Mouse (Mus musculus) embryo, embryonic 10 days (tissue): ENCODE measurements around the gene Abcb7.
"Not testable (repeated sequence)": the region's sequence is repeated elsewhere in the genome, so short reads cannot be mapped to it uniquely, and the experiment has no call there.

Experiments used
- DNase-seq: peaks from one replicate; pipeline ENCODE4 v3.0.0-alpha.2; 2015; ENCODE audit warnings: low spot score

Gene Abcb7

GRCm38 (mm10) chrX:104413183-104413983 is at the start of gene Abcb7:
Abcb7 (minus strand) TSS chrX:104413856.
- peak; percentile 82 for DNase-seq

DNA sequence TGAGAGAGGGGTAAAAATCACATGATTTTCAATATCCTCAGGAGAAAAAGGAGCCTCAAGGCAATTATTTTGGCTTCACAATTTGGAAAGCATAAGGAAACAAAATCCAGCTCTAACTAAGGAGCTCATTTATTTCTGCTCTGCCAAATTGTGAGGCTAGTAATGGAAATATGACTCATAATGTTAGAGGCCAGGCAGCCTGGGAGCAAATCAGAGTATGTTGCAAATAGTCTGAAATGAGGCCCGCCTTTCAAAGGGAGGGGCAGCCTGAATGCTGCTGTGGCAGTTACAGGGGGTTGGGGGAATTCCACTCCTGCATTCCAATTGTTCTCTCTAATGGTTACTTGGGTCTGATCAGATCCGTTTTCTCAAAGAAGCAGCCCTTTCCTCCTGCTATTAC is 48.1 kb upstream of the Abcb7 start:
- no peak for DNase-seq

GRCm38 (mm10) chrX:104452433-104452832 is 38.8 kb upstream of the Abcb7 start:
- DNase-seq = no peak

DNA sequence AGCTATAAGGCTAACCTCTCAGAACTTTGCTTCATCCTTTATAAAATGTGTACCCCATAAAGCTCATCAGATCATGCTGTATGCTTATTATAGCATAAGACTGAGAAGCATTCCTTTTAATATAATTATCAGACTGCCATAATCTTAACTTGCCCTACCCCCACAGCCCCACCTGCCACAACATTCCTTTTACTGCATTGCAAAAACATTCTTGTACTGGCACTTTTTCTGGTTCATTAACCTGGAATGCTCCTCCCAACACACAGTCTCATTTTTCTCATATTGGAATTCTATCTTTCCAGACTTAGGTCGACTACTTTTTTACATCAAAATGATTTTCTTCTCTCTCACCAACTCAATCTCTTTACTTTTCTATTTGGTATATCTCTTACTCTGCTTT is 19.8 kb upstream of the Abcb7 start:
- DNase-seq = no peak

GRCm38 (mm10) chrX:104428108-104428507 is 14.5 kb upstream of the Abcb7 start:
- no peak for DNase-seq

DNA sequence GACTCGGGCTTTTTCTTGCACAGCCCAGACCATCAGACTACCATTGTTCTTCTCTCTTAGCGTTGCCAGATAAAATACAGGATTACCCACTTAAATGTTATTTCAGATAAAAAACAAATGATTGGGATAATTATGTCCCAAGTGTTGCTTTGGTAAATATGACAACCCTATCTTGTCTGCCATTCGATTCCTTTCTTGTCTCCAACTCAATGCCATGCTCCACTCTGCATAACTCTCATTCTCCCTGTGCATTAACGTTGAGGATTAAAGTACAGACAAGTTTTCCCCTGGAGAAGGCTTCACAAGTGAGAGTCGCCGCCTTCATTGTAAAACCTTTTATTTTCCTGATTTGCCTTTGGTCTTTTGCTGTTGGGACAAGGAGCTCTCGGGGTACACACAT is 339 bp upstream of the Abcb7 start:
- no peak for DNase-seq

- DNase-seq = no peak
These were observed 5.5 kb downstream of the Abcb7 start for GRCm38 (mm10) chrX:104408137-104408536.

DNA sequence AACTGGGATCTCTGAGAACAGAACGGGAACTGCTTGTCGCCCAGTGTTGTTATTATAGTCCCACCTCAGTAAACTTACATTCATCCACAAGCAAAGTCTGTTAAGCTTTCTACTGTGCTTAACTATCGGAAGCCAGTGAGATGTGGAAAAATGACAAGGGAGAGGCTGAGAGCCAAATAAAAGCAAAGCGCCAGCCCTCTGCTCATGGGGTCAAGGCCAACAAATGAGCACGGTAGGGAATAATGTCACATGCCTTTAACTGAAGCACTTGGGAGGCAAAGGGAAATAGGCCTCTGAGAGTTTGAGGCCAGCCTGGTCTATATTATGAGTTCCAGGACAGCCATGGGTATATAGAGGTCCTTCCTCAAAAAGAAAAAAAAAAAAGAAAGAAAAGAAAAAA is 11.2 kb downstream of the Abcb7 start:
- no peak for DNase-seq

GRCm38 (mm10) chrX:104401134-104401533 is 12.5 kb downstream of the Abcb7 start:
- no peak for DNase-seq

DNA sequence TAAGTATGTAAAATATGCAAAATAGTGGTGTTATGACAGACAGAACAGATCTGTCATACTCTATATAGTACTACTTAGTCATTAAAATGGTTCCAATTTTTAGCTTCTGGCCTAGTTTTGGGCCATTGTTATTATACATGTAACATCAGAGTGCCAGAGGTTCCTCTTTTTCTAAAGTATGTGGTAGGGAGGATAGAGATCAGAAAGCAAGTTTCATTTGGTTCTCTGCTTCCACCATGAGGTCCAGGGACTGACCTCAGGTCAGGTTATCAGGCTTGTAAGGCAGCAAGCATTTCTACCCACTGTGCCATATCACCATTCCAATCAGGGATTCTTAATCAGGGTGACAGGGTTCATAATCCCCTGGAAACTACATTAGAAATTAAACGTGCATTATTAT is 16.1 kb downstream of the Abcb7 start:
- DNase-seq = no peak

DNA sequence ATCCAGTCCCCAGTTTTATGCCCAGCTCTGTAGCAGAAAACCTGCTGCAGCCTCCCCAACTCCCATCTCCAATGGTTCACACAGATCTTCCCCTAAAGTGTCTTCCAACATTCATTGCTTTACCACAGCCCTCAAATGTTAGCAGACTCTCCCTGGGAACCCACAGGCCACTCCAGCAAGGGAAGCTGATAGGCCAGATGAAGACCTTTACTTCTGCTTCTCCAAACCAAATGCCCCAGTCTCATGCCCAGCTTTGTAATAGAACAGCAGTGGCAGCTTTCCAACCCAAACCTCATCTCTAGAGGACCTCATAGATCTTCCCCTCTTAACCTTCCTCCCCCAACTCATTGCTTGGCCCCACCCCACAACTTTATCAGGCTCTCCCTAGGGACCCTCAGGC is 54.0 kb downstream of the Abcb7 start:
- no peak for DNase-seq

- DNase-seq = no peak
These were observed 57.8 kb downstream of the Abcb7 start for GRCm38 (mm10) chrX:104355842-104356241.

- not testable (repeated sequence) for DNase-seq
These were observed 65.5 kb downstream of the Abcb7 start for GRCm38 (mm10) chrX:104348146-104348545.

DNA sequence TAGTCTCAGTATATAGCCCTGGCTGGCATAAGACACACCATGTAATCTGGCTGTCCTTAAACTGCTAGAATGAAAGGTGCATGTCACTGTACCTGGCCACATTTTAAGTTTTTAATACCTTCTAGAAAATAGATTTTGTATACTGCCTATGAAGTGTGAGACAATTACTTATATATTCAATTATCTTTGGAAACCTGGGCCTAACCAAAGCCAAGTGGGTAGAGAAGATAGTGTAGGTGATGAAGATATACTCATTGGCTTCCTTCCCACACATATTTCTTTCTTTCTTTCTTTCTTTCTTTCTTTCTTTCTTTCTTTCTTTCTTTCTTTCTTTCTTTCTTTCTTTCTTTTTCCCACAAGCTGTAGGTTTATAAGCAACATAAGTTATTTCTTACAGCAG is 121.9 kb downstream of the Abcb7 start:
- DNase-seq = no peak

DNA sequence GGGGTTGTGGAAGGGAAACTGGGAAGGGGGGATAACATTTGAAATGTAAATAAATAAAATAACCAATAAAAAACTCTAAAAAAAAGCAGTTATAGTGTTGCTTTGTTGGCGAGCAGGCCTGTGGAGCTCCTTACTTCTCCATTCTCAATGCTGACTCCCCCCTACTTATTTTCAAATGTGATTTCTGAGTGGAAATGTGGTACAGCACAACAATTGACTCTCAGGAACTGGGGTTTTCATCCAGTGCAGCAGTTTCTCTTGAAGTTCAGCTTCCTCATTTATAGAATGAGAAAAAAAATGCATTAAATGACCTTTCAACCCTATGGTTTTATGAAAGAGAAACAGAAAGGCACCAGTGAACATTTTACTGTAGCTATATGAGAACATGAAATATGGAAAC is 133.8 kb downstream of the Abcb7 start:
- DNase-seq = no peak

DNA sequence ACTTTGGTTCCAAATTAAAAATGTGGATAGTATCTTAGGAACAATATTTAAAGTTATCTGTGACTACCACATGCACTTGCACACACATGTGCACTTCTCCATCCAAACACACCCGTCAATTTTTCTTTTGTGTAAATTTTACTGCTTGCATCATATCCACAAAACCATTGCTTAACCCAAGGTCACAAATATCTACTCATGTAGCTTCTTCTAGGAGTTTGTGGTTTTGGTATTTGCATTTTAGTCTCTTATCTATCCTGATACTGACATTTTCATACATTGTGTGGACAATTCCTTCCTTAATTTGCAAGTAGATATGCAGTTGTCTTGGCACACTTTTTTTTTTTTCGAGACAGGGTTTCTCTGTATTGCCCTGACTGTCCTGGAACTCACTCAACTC is 149.3 kb downstream of the Abcb7 start:
- DNase-seq = no peak

- no peak for DNase-seq
These were observed 151.2 kb downstream of the Abcb7 start for GRCm38 (mm10) chrX:104262468-104262867.

DNA sequence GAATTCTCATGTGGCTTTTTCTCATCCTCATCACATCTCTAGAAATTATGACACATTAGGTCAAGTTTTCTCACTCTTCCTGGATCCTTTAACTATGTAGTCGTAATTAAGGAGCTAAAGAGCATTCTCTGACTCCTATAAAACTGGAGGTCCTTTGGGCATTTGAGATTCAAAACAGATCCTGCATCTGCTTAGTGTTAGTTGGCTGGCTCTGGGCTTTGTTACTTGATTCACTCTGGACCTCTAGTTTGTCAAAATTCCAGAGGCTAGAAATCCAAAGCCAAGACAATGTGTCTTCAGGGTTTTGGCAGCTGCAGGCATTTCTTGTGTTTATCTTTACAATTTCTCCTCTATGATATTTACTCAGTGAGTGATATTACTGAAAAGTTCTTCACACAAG is 157.1 kb downstream of the Abcb7 start:
- no peak for DNase-seq
